In genomic region chr19:40391469-40391868, GRCm38 (mm10) we compare ENCODE assay signal across 8 mouse cellular contexts.
A peak's percentile ranks its signal among the peaks of the same experiment; 100 is the strongest.
DNase-seq lines count a peak whose midpoint lies in the region; ATAC-seq lines count a peak whose summit lies in the region.

No protein-coding gene starts in this region.

- no peak overlapping the region for H3K9ac ChIP-seq in midbrain, embryonic 16.5 days (ENCODE audit: low read depth, low read length)

- intact Hi-C loops in gastrocnemius, postnatal 14 days (cut with DNase I; ENCODE audit: low total_unique reads), result no loop called here

- H3K9me3 ChIP-seq in limb, embryonic 10.5 days (replicated peaks), result no peaks in the 10 kb centered on the region
- H3K9me3 ChIP-seq in midbrain, embryonic 16.5 days (replicated peaks; ENCODE audit: control insufficient read depth, low read length, poor library complexity, severe bottlenecking), result no peaks in the 10 kb centered on the region

- DNase-seq in 416B (ENCODE audit: low read depth), result peak; percentile 75
- peak; percentile 83 for DNase-seq in adrenal gland, adult 2 months
- peak; percentile 76 for DNase-seq in embryo, embryonic 10 days (ENCODE audit: low spot score)
- DNase-seq in gastrocnemius, postnatal 14 days, result peak; percentile 71
- peak; percentile 89 for DNase-seq in kidney, adult 18-20 months
- DNase-seq in limb, embryonic 10.5 days (ENCODE audit: low spot score), result peak; percentile 82
- peak; percentile 69 to 82 for DNase-seq in spleen, postnatal 10 days (ENCODE audit: low spot score in 2 of 2)

- H3K36me3 ChIP-seq in limb, embryonic 10.5 days, result no peaks in the 10 kb centered on the region
- no peaks in the 10 kb centered on the region for H3K36me3 ChIP-seq in midbrain, embryonic 16.5 days (ENCODE audit: control insufficient read depth, insufficient read depth, low read length)

- ATAC-seq in midbrain, embryonic 16.5 days, result peak; percentile 84

- H3K27ac ChIP-seq in limb, embryonic 10.5 days, result no peak overlapping the region
- H3K27ac ChIP-seq in midbrain, embryonic 16.5 days (ENCODE audit: low read length), result no peak overlapping the region

- no peak overlapping the region for H3K4me3 ChIP-seq in limb, embryonic 10.5 days
- no peak overlapping the region for H3K4me3 ChIP-seq in midbrain, embryonic 16.5 days (ENCODE audit: low read depth, low read length)

- WGBS in limb, embryonic 10.5 days, result 26% methylated on average over 6 of the region's 6 CpGs
- 16% methylated on average over 6 of the region's 6 CpGs for WGBS in midbrain, embryonic 16.5 days

- H3K27me3 ChIP-seq in limb, embryonic 10.5 days (ENCODE audit: low read depth, poor library complexity, severe bottlenecking), result no peaks in the 10 kb centered on the region
- H3K27me3 ChIP-seq in midbrain, embryonic 16.5 days (ENCODE audit: control insufficient read depth, insufficient read depth, low read depth, low read length), result no peaks in the 10 kb centered on the region

- peaks cover 14% of the 10 kb centered on the region for H3K4me1 ChIP-seq in limb, embryonic 10.5 days
- H3K4me1 ChIP-seq in midbrain, embryonic 16.5 days (ENCODE audit: control insufficient read depth, insufficient read depth, low read length), result peaks cover 5% of the 10 kb centered on the region; the same call in 1 of the 2 replicates

- H3K4me2 ChIP-seq in midbrain, embryonic 16.5 days (ENCODE audit: low read length), result no peak overlapping the region
